Mouse (Mus musculus) cerebellum, adult 11-12 months (tissue): ENCODE measurements at regions not wholly inside any gene's neighbourhood (a gene's known extent, or its start where the extent isn't known, plus 50 kb on each side); places are given as distances from the start of the nearest gene placed in this dataset.

Source experiments
- DNase-seq: peaks from one replicate; pipeline ENCODE4 v3.0.0; 2022

GRCm38 (mm10) chr13:64007688-64008087 lies 81.3 kb downstream of the Hsd17b3 start:
- no peak for DNase-seq

GRCm38 (mm10) chr13:64002945-64003459 lies 86.0 kb downstream of the Hsd17b3 start:
- DNase-seq, result no peak

- no peak for DNase-seq
These were observed 88.7 kb downstream of the Hsd17b3 start for GRCm38 (mm10) chr13:64000303-64000702.

- no peak for DNase-seq
These were observed 90.4 kb downstream of the Hsd17b3 start for GRCm38 (mm10) chr13:63998647-63999046.

GRCm38 (mm10) chr13:63993857-63994477 lies 95.1 kb downstream of the Hsd17b3 start:
- DNase-seq, result peak; percentile 47

- DNase-seq, result no peak
These were observed 96.0 kb downstream of the Hsd17b3 start for GRCm38 (mm10) chr13:63992989-63993388.

- DNase-seq, result no peak
These were observed 98.5 kb downstream of the Hsd17b3 start for GRCm38 (mm10) chr13:63990480-63990958.

- no peak for DNase-seq
These were observed 99.3 kb downstream of the Hsd17b3 start for GRCm38 (mm10) chr13:63989769-63990168.

GRCm38 (mm10) chr13:63988263-63988662 lies 100.8 kb downstream of the Hsd17b3 start:
- DNase-seq, result no peak

GRCm38 (mm10) chr13:63986681-63987080 lies 102.3 kb downstream of the Hsd17b3 start:
- DNase-seq, result no peak

GRCm38 (mm10) chr13:63985590-63985989 lies 103.4 kb downstream of the Hsd17b3 start:
- no peak for DNase-seq

- DNase-seq, result no peak
These were observed 103.9 kb downstream of the Hsd17b3 start for GRCm38 (mm10) chr13:63985086-63985485.

GRCm38 (mm10) chr13:63980012-63980691 lies 108.9 kb downstream of the Hsd17b3 start:
- no peak for DNase-seq

- DNase-seq, result no peak
These were observed 109.4 kb downstream of the Hsd17b3 start for GRCm38 (mm10) chr13:63979581-63979980.

- DNase-seq, result no peak
These were observed 119.1 kb downstream of the Hsd17b3 start for GRCm38 (mm10) chr13:63969907-63970306.

GRCm38 (mm10) chr13:63968623-63969022 lies 120.4 kb downstream of the Hsd17b3 start:
- DNase-seq, result no peak

GRCm38 (mm10) chr13:63957098-63957497 lies 131.9 kb downstream of the Hsd17b3 start:
- DNase-seq, result no peak

- DNase-seq, result no peak
These were observed 134.7 kb downstream of the Hsd17b3 start for GRCm38 (mm10) chr13:63954305-63954704.

GRCm38 (mm10) chr13:63951922-63952734 lies 136.9 kb downstream of the Hsd17b3 start:
- DNase-seq, result no peak

- no peak for DNase-seq
These were observed 136.1 kb downstream of the Ercc6l2 start for GRCm38 (mm10) chr13:63951136-63951535.
